Mouse (Mus musculus) heart, postnatal 14 days (tissue): ENCODE measurements around the gene Gpr171. TPM values are rescaled to one million over a fixed set of nuclear protein-coding genes. Genes with fewer than 3 reads are reported as not detected.

ENCODE experiments used
- DNase-seq, 2 experiments: peaks; one replicate each; pipeline ENCODE4 v3.0.0; 2021 to 2022
- intact Hi-C: fragments of 180-260 bp; cut with DNase I; formaldehyde crosslinking; loops from one replicate; pipeline ENCODE4 v1.15.1; 2025
- total RNA-seq, 2 experiments: library from RNA; stranded (reverse); gene quantifications; 2 replicates each; pipeline ENCODE4 v1.2.3; 2021

Gpr171 gene
- total RNA-seq, 2 experiments from 2014 or later = 0.29 to 0.56 TPM

- no peak for DNase-seq
- intact Hi-C loops = loop anchor here (5.0 kb wide), 1 partner anchor 223 kb away; no protein-coding TSS in a partner anchor
These were observed 41.5 kb downstream of the Gpr171 start for GRCm38 (mm10) chr3:59060131-59060530.

- DNase-seq = peak; percentile 46 to 70
- intact Hi-C loops = loop anchor here (1.0 to 5.0 kb wide), 2 partner anchors 76 to 402 kb away; no protein-coding TSS in a partner anchor
These were observed 42.5 kb downstream of the Gpr171 start for GRCm38 (mm10) chr3:59059022-59059541.

- intact Hi-C loops = loop anchor here (5.0 kb wide), 1 partner anchor 398 kb away; no protein-coding TSS in a partner anchor
- no peak for DNase-seq
These were observed 46.6 kb downstream of the Gpr171 start for GRCm38 (mm10) chr3:59054834-59055535.

Other genes with a start within 250 kb of the Gpr171 start
- gene Clrn1, start 216.5 kb downstream of the Gpr171 start, total RNA-seq = not detected
- 1 to 10 TPM; 8.7 to 9.7 TPM for gene Med12l, start 96.0 kb downstream of the Gpr171 start, total RNA-seq
- gene P2ry14, start 51.8 kb upstream of the Gpr171 start, total RNA-seq = 1 to 10 TPM; 6.1 to 7.2 TPM
- gene Gpr87, start 93.3 kb upstream of the Gpr171 start, total RNA-seq = not detected
- under 1 TPM; 0.37 to 0.74 TPM for gene P2ry13, start 109.1 kb upstream of the Gpr171 start, total RNA-seq
- 1 to 10 TPM; 1.4 to 2.2 TPM for gene P2ry12, start 161.1 kb upstream of the Gpr171 start, total RNA-seq
- gene Igsf10, start 242.6 kb upstream of the Gpr171 start, total RNA-seq = 1 to 10 TPM; 6.5 to 8.1 TPM